Mouse (Mus musculus) hindbrain, embryonic 13.5 days (tissue): ENCODE measurements around the gene Cmklr1. TPM values are rescaled to one million over a fixed set of nuclear protein-coding genes. Genes with fewer than 3 reads are reported as not detected.

Source experiments
- ATAC-seq: fragments of 200-750 bp; cut with Nextera tagmentation; 2 replicates; pipeline ENCODE4 v1.8.0; 2017; ENCODE audit warnings: moderate TSS enrichment; ENCODE audit not compliant: low FRiP score
- H3K27ac ChIP-seq: fragments of 300-500 bp; sonication (generic); 2 replicates; pipeline ENCODE4 v1.5.1; 2015; ENCODE audit warnings: inconsistent platforms, mild to moderate bottlenecking, moderate library complexity
- H3K27me3 ChIP-seq: fragments of 300-500 bp; sonication (generic); 2 replicates; pipeline ENCODE4 v1.6.1; 2015; ENCODE audit warnings: mild to moderate bottlenecking, inconsistent platforms
- H3K36me3 ChIP-seq: fragments of 300-500 bp; sonication (generic); 2 replicates; pipeline ENCODE4 v1.6.1; 2015; ENCODE audit warnings: mild to moderate bottlenecking, inconsistent platforms
- H3K4me1 ChIP-seq: fragments of 300-500 bp; sonication (generic); replicated peaks from 2 replicates; pipeline ENCODE4 v1.6.1; 2015; ENCODE audit warnings: inconsistent platforms
- H3K4me2 ChIP-seq: fragments of 300-500 bp; sonication (generic); 2 replicates; pipeline ENCODE4 v1.6.1; 2015; ENCODE audit warnings: inconsistent platforms, mild to moderate bottlenecking, moderate library complexity
- H3K4me3 ChIP-seq: fragments of 300-500 bp; sonication (generic); 2 replicates; pipeline ENCODE4 v1.5.1; 2015; ENCODE audit warnings: mild to moderate bottlenecking, inconsistent platforms
- H3K9ac ChIP-seq: fragments of 300-500 bp; sonication (generic); 2 replicates; pipeline ENCODE4 v1.6.1; 2015; ENCODE audit warnings: mild to moderate bottlenecking, inconsistent platforms
- H3K9me3 ChIP-seq: fragments of 300-500 bp; sonication (generic); 2 replicates; pipeline ENCODE4 v1.6.1; 2016; ENCODE audit warnings: inconsistent platforms
- WGBS: fragments of 180-500 bp; shearing (Covaris S2); methylation state at CpG from one replicate; pipeline ENCODE4 v1.1.7; 2015; 5-methylcytosine and 5-hydroxymethylcytosine counted together
- polyA plus RNA-seq: library from polyadenylated mRNA; unstranded; fragments of >200 nt; fragmentation: Nextera tagmentation; extraction: Ambion mirVana; gene quantifications from 2 replicates; pipeline ENCODE4 v1.2.1, GENCODE M21; 2015

Cmklr1 gene
- 1.2 and 1.8 TPM in 2 replicates for polyA plus RNA-seq

- H3K4me1 ChIP-seq = peaks cover 19% of the 10 kb centered on the region
- H3K9ac ChIP-seq = peak within 1 kb of the TSS; percentile 29; the same call in 1 of the 2 replicates
- ATAC-seq = no peak
Measured at GRCm38 (mm10) chr5:113650035-113650865, at the start of gene Cmklr1. TSS of gene Cmklr1 (minus strand) at chr5:113650426.

DNA sequence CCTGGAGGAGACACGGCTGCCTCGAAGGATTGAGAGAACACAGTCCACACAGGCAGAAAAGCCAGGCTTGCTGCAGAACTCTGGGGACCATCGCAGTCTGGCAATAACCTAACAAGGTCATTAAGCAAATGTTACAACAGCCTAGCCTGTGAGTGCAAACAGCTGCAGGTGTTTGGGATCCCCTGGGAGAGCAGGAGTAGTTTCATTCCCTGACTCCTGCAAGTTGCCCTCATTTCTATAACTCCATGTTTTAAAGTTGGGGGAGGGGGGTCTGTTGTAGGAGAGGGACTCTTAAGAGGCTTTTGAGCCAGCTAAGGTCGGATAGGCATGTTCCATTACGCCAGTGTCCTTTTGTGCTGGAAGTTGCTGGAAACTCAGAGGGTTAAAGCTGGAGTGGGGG lies 44.2 kb upstream of the Cmklr1 start:
- Histone ChIP-seq H3K4me1 (peaks cover 25% of the 10 kb centered on the region), H3K9ac (no peak overlapping the region), H3K4me2 (no peak overlapping the region), H3K27me3 (0 out of 2 replicates have a peak, but pooled peaks cover 5% of the 10 kb centered on the region), H3K27ac (peak overlapping the region; percentile 10), H3K4me3 (no peak overlapping the region), H3K9me3 (no peaks in the 10 kb centered on the region), H3K36me3 (no peaks in the 10 kb centered on the region)
- no peak for ATAC-seq
- 53% methylated on average over 5 of the region's 5 CpGs for WGBS

More at GRCm38 (mm10) chr5:113650035-113650865, at the start of gene Cmklr1:
- H3K27ac ChIP-seq = peak within 1 kb of the TSS; percentile 13; the same call in 1 of the 2 replicates
- no peaks in the 10 kb centered on the region for H3K36me3 ChIP-seq
- H3K4me2 ChIP-seq = peak within 1 kb of the TSS; percentile 29
- H3K4me3 ChIP-seq = peak within 1 kb of the TSS; percentile 14
- no peaks in the 10 kb centered on the region for H3K9me3 ChIP-seq
- peaks cover 29% of the 10 kb centered on the region for H3K27me3 ChIP-seq
- 19% methylated on average over 27 of the region's 30 CpGs for WGBS

GRCm38 (mm10) chr5:113694000-113694399 lies 43.8 kb upstream of the Cmklr1 start:
- Histone ChIP-seq H3K36me3 (no peaks in the 10 kb centered on the region), H3K4me2 (no peak overlapping the region), H3K4me1 (peaks cover 29% of the 10 kb centered on the region), H3K9me3 (no peaks in the 10 kb centered on the region), H3K9ac (no peak overlapping the region), H3K27me3 (0 out of 2 replicates have a peak, but pooled peaks cover 5% of the 10 kb centered on the region), H3K27ac (peak overlapping the region; percentile 10), H3K4me3 (no peak overlapping the region)
- 55% methylated on average over 4 of the region's 4 CpGs for WGBS
- ATAC-seq = no peak

GRCm38 (mm10) chr5:113693196-113693755 lies 43.0 kb upstream of the Cmklr1 start:
- ATAC-seq = no peak
- no peak overlapping the region for H3K4me3 ChIP-seq
- H3K27ac ChIP-seq = no peak overlapping the region
- peaks cover 37% of the 10 kb centered on the region for H3K4me1 ChIP-seq
- 0 out of 2 replicates have a peak, but pooled peaks cover 5% of the 10 kb centered on the region for H3K27me3 ChIP-seq
- 84% methylated on average over 8 of the region's 8 CpGs for WGBS
- no peak overlapping the region for H3K4me2 ChIP-seq
- H3K9ac ChIP-seq = no peak overlapping the region
- no peaks in the 10 kb centered on the region for H3K9me3 ChIP-seq
- no peaks in the 10 kb centered on the region for H3K36me3 ChIP-seq

- ATAC-seq = peak; percentile 59; the same call in 1 of the 2 replicates
Measured at GRCm38 (mm10) chr5:113690866-113691265, 40.6 kb upstream of the Cmklr1 start.

GRCm38 (mm10) chr5:113690069-113690548 lies 39.9 kb upstream of the Cmklr1 start:
- WGBS = 34% methylated on average over 15 of the region's 15 CpGs
- Histone ChIP-seq H3K36me3 (no peaks in the 10 kb centered on the region), H3K4me2 (peak overlapping the region; percentile 22; the same call in 1 of the 2 replicates), H3K9ac (no peak overlapping the region), H3K27me3 (0 out of 2 replicates have a peak, but pooled peaks cover 4% of the 10 kb centered on the region), H3K4me3 (no peak overlapping the region), H3K9me3 (no peaks in the 10 kb centered on the region), H3K4me1 (peaks cover 37% of the 10 kb centered on the region), H3K27ac (peak overlapping the region; percentile 53)
- peak; percentile 62 for ATAC-seq

More at GRCm38 (mm10) chr5:113690866-113691265, 40.6 kb upstream of the Cmklr1 start:
- H3K4me1 ChIP-seq = peaks cover 38% of the 10 kb centered on the region
- no peak overlapping the region for H3K4me2 ChIP-seq
- H3K4me3 ChIP-seq = no peak overlapping the region
- no peaks in the 10 kb centered on the region for H3K9me3 ChIP-seq
- WGBS = 96% methylated on average over 2 of the region's 2 CpGs
- H3K36me3 ChIP-seq = no peaks in the 10 kb centered on the region
- H3K27me3 ChIP-seq = 0 out of 2 replicates have a peak, but pooled peaks cover 5% of the 10 kb centered on the region
- H3K9ac ChIP-seq = no peak overlapping the region
- peak overlapping the region; percentile 53 for H3K27ac ChIP-seq

DNA sequence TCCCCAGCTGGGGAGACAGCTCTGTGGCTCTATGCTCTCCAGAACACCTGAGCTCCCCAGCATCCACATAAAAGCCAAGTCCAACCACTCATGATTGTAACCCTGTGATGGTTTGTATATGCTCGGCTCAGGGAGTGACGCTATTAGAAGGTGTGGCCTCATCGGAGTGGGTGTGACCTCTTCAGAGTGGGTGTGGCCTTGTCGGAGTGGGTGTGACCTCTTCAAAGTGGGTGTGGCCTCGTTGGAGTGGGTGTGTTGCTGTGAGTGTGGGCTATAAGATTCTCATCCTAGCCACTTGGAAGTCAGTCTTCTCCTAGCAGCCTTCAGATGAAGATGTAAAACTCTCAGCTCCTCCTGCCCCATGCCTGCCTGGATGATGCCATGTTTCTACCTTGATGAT lies 37.3 kb upstream of the Cmklr1 start:
- Histone ChIP-seq H3K9ac (no peak overlapping the region), H3K27ac (no peak overlapping the region), H3K4me1 (peaks cover 37% of the 10 kb centered on the region), H3K36me3 (no peaks in the 10 kb centered on the region), H3K27me3 (no peaks in the 10 kb centered on the region), H3K4me2 (no peak overlapping the region), H3K4me3 (no peak overlapping the region), H3K9me3 (no peaks in the 10 kb centered on the region)
- 82% methylated on average over 5 of the region's 5 CpGs for WGBS
- ATAC-seq = no peak

DNA sequence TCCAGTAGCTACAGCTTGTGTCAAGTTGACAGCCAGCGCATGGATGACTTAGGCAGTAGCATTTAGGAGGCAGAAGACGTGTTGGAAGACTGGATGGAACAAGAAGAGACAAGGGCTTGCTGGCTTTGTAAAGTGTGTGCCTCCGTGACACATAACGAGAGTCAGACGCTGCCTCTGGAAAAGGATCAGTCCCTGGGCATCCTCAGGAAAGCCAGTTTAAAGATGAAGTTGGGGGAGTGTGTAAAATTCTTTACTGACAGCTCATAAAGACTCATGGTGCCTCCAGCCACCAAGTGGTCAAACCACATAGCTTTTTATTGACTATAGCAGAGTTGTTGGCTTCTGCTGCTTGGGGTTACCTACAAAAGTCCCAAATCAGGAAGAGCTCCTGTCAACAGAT lies 35.2 kb upstream of the Cmklr1 start:
- no peak overlapping the region for H3K9ac ChIP-seq
- H3K36me3 ChIP-seq = no peaks in the 10 kb centered on the region
- no peaks in the 10 kb centered on the region for H3K9me3 ChIP-seq
- no peak overlapping the region for H3K27ac ChIP-seq
- no peaks in the 10 kb centered on the region for H3K27me3 ChIP-seq
- H3K4me1 ChIP-seq = peaks cover 42% of the 10 kb centered on the region
- 79% methylated on average over 5 of the region's 5 CpGs for WGBS
- no peak overlapping the region for H3K4me2 ChIP-seq
- no peak for ATAC-seq
- H3K4me3 ChIP-seq = no peak overlapping the region

DNA sequence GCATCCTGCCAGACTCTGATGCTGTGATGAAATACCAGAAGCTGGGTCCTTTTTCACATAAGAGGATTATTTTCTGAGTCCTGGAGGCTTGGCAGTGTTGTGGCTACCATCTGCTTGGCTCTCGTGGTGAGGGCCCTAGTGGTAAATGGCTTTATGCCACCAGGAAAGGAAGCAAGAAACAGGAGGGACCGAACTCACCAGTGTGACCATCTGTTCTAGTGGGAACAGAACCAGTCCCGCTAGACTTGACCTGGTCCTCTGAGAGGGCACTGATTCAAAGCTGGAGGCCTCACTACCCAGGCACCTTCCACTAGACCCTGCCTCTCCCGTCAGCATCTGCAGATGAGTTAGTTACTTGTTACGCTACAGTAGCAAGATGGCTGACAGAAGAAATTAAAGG lies 33.0 kb upstream of the Cmklr1 start:
- H3K4me1 ChIP-seq = peaks cover 22% of the 10 kb centered on the region
- H3K9me3 ChIP-seq = no peaks in the 10 kb centered on the region
- H3K36me3 ChIP-seq = no peaks in the 10 kb centered on the region
- no peak for ATAC-seq
- no peaks in the 10 kb centered on the region for H3K27me3 ChIP-seq
- no peak overlapping the region for H3K4me3 ChIP-seq
- H3K27ac ChIP-seq = no peak overlapping the region
- H3K9ac ChIP-seq = no peak overlapping the region
- no peak overlapping the region for H3K4me2 ChIP-seq
- 60% methylated on average over 5 of the region's 5 CpGs for WGBS

GRCm38 (mm10) chr5:113682472-113682871 lies 32.2 kb upstream of the Cmklr1 start:
- Histone ChIP-seq H3K36me3 (no peaks in the 10 kb centered on the region), H3K27me3 (no peaks in the 10 kb centered on the region), H3K27ac (no peak overlapping the region), H3K4me1 (peaks cover 20% of the 10 kb centered on the region), H3K9ac (no peak overlapping the region), H3K4me2 (no peak overlapping the region), H3K9me3 (no peaks in the 10 kb centered on the region), H3K4me3 (no peak overlapping the region)
- WGBS = 81% methylated on average over 3 of the region's 3 CpGs
- ATAC-seq = no peak

DNA sequence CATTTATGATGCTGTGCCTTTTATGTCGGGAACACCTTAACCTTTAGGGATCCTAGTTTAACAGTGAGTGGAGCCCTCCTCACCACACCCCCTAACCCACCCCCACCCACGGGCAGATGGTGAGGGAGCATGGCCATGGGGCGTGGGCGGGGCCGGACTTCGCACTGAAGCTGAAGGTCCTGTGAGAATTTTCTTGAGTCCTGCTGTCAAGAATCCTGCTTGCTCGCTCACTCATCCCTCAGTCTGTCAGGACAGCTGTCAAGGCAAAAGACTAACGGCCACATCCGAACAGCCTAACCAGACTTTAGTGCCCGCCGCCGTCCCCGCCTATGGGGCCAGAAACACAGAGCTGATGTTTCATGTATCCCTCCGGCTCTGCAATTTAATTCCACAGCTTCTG lies 31.0 kb upstream of the Cmklr1 start:
- Histone ChIP-seq H3K4me1 (peaks cover 20% of the 10 kb centered on the region), H3K27ac (no peak overlapping the region), H3K9me3 (no peaks in the 10 kb centered on the region), H3K36me3 (no peaks in the 10 kb centered on the region), H3K4me3 (no peak overlapping the region), H3K4me2 (no peak overlapping the region), H3K9ac (no peak overlapping the region), H3K27me3 (no peaks in the 10 kb centered on the region)
- no peak for ATAC-seq
- WGBS = 55% methylated on average over 14 of the region's 14 CpGs

GRCm38 (mm10) chr5:113679509-113679908 lies 29.3 kb upstream of the Cmklr1 start:
- ATAC-seq = no peak
- no peak overlapping the region for H3K4me3 ChIP-seq
- 97% methylated on average over 4 of the region's 4 CpGs for WGBS

More at GRCm38 (mm10) chr5:113679509-113679908, 29.3 kb upstream of the Cmklr1 start:
- no peak overlapping the region for H3K27ac ChIP-seq
- H3K4me2 ChIP-seq = no peak overlapping the region
- no peaks in the 10 kb centered on the region for H3K36me3 ChIP-seq
- H3K27me3 ChIP-seq = no peaks in the 10 kb centered on the region
- H3K9me3 ChIP-seq = no peaks in the 10 kb centered on the region
- H3K9ac ChIP-seq = no peak overlapping the region
- H3K4me1 ChIP-seq = peaks cover 20% of the 10 kb centered on the region
